Mouse (Mus musculus) kidney, postnatal 14 days (tissue): ENCODE data around the gene Max.

Experiments
- DNase-seq: peaks from one replicate; pipeline ENCODE4 v3.0.0; 2022; ENCODE audit warnings: mixed read lengths

Max gene

GRCm38 (mm10) chr12:76918855-76919254 lies 43.1 kb downstream of the Max start:
- no peak for DNase-seq

GRCm38 (mm10) chr12:76918113-76918512 lies 43.9 kb downstream of the Max start:
- DNase-seq: no peak

GRCm38 (mm10) chr12:76916163-76916562 lies 45.8 kb downstream of the Max start:
- no peak for DNase-seq

- DNase-seq: no peak
Measured at GRCm38 (mm10) chr12:76912193-76912592, 49.8 kb downstream of the Max start.

DNA sequence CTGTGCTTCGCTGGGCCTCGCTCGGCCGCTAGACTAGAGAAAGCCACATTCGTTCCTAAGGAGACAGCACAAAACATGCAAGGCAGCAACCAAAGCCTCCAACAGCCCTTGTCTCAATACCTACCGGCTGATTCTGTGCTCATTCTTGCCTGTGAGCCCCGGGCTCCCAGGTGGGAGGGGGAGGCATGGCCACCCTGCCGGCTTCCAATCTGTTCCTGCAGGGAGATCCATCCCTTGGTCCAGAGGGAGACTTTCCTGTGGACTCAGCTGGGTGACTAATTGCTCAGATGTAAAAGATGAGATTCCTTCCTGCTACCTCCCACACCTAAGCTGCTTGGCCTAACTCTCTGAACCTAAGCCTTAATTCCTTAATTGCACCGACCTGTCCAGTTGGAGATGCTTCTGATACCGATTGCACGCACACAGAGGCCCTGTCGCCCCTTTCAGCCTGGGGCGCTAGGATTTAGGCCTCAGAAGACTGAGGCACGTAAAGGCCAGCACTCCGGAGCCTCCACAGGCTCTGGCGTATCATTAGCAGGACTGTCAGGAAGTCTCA lies 50.8 kb downstream of the Max start:
- DNase-seq: no peak

DNA sequence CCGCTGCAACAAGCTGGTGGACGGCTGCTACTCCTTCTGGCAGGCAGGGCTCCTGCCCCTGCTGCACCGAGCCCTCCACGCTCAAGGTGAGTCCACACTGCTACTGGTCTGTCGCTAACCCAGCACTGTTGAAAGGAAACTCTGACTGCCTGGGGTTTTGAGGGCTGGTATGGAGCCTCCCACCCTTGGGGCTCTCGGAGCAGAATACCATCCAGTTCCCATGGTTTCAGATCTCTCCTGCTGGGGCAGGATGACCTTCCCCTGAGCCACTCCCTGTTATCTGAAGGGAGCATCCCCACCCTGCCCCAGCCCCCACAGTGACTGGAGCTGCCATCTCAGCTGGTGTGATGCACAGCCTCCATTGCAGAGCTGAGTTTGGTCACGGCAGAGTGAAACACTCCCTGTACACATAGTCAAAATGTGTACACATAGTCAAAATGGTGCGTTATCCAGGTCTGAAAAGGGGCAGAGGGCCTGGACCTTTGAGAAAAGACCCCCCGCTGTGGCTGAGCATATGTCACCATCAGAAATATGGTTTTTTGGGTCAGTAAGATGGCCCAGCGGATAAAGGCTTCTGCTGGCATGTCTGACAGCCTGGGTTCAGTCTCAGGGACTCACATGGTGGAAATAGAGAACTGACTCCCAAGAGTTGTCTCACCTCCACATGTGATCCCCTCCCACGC lies 51.6 kb downstream of the Max start:
- no peak for DNase-seq

- no peak for DNase-seq
Measured at GRCm38 (mm10) chr12:76909218-76909617, 52.8 kb downstream of the Max start.

- no peak for DNase-seq
Measured at GRCm38 (mm10) chr12:76906278-76906677, 55.7 kb downstream of the Max start.

GRCm38 (mm10) chr12:76901508-76902294 lies 60.3 kb downstream of the Max start:
- no peak for DNase-seq

- DNase-seq: no peak
Measured at GRCm38 (mm10) chr12:76899261-76899975, 62.6 kb downstream of the Max start.

- DNase-seq: no peak
Measured at GRCm38 (mm10) chr12:76898141-76898540, 63.9 kb downstream of the Max start.

DNA sequence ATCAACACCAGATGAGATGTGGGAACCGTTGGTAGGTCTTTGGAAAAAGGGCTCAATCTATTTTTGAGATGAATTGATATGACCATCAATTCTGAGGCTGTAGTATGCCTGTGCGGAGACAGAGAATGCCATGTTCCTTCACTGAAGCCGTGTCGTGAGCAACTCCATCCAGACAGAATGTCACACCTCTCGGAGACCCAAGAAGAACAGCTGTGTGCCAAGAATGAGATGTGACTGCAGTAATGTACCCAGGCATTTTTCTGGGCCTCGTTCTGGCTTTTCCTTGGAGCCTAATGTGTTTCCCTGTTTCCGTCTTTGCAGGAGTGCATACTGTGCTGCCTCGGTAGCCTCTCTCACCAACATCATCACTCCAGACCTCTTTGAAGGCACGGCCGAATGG lies 65.0 kb downstream of the Max start:
- no peak for DNase-seq

DNA sequence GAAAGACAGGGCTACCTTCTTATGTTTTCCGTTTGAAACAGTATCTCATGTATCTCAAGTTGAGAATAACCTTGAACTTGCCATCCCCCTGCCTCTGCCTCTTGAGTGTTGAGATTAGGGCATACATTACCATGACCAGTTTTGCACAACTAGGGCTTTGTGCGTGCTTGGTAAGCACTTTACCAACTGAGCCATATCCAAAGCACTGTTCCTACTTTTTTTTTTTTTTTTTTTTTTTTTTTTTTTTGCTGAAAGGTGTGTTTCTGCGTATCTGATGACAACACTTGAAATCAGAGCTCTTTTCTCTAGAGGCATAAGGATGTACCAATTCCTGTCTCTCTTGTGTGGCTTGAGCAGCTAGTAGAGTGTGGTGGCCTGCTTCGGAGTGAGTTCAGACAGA lies 65.4 kb downstream of the Max start:
- DNase-seq: no peak

GRCm38 (mm10) chr12:76895777-76896176 lies 66.2 kb downstream of the Max start:
- no peak for DNase-seq

- DNase-seq: no peak
Measured at GRCm38 (mm10) chr12:76894792-76895559, 67.0 kb downstream of the Max start.

- no peak for DNase-seq
Measured at GRCm38 (mm10) chr12:76892910-76893695, 68.9 kb downstream of the Max start.

DNA sequence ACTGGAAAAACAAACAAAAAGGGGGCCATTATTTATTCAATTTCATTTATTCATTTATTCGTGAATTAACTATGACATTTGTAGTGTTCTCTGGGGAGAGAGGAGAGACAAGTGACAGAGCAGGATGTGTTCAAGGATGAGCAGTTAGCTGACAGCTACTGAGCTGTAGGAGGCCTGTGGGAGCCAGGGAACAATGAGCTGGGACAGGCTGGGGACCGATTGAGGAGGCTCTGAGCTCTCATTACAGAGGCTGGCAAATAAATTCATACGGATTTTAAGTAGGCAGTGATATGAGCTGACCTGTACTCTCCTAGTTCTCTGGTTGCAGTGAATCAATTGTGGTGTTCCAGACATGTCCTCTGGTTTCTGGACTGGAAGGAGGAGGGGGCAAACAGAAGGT lies 70.8 kb downstream of the Max start:
- no peak for DNase-seq

GRCm38 (mm10) chr12:76889404-76890184 lies 72.4 kb downstream of the Max start:
- no peak for DNase-seq

DNA sequence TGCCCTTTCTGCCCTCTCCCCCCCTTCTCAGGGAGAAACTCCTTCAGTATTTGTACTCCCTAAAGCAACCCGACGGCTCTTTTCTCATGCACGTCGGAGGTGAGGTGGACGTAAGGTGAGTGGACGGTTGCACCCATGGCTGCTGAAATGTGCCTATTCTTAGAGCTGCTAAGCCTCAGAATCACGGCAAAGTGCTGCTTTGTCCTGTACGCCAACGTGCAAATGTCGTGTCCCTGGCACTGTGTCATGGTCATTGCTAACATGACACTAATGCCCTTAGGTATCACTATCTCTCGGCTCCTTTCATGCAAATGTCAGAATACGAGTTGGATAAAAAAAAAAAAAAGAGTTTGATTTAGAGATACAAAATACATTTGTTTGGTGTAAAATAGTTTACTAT lies 74.1 kb downstream of the Max start:
- DNase-seq: no peak
